Mouse (Mus musculus) lung, adult 2 months (tissue): Measurements from ENCODE around the gene Nagk. TPM values are rescaled to one million over a fixed set of nuclear protein-coding genes. Genes with fewer than 3 reads are reported as not detected.
"Not testable (repeated sequence)": the region's sequence is repeated elsewhere in the genome, so short reads cannot be mapped to it uniquely, and the experiment has no call there.

Experiments
- DNase-seq: peaks from one replicate; pipeline ENCODE4 v3.0.0; 2022
- H3K4me1 ChIP-seq: fragments of 200-500 bp; 2 replicates; pipeline ENCODE4 v1.6.1; 2011; ENCODE audit warnings: low read length; ENCODE audit not compliant: control insufficient read depth, insufficient read depth
- H3K4me3 ChIP-seq: fragments of 200-500 bp; replicated peaks from 2 replicates; pipeline ENCODE3; 2011; ENCODE audit warnings: low read depth, mild to moderate bottlenecking, control low read depth, low read length; ENCODE audit errors: extremely low read depth
- CTCF ChIP-seq: fragments of 200-500 bp; IDR thresholded peaks from 2 replicates; pipeline ENCODE4 v1.5.1; 2011; ENCODE audit warnings: mild to moderate bottlenecking, low read length, control low read depth; ENCODE audit not compliant: insufficient read depth
- POLR2A ChIP-seq: fragments of 200-500 bp; IDR thresholded peaks from 2 replicates; pipeline ENCODE4 v1.6.1; 2011; ENCODE audit warnings: low read depth, mild to moderate bottlenecking, control low read depth, low read length, borderline replicate concordance; ENCODE audit errors: extremely low read depth
- WGBS: fragments of 180-500 bp; shearing (Covaris S2); methylation state at CpG from one replicate; pipeline ENCODE4 v1.1.7; 2018; 5-methylcytosine and 5-hydroxymethylcytosine counted together
- polyA plus RNA-seq: library from polyadenylated mRNA; depleted of rRNA; stranded (reverse); fragments of >200 nt; gene quantifications from 2 replicates; pipeline ENCODE4 v1.2.3, GENCODE M21; 2012

Gene Nagk
- polyA plus RNA-seq, 1 experiment = 27.6 TPM

DNA sequence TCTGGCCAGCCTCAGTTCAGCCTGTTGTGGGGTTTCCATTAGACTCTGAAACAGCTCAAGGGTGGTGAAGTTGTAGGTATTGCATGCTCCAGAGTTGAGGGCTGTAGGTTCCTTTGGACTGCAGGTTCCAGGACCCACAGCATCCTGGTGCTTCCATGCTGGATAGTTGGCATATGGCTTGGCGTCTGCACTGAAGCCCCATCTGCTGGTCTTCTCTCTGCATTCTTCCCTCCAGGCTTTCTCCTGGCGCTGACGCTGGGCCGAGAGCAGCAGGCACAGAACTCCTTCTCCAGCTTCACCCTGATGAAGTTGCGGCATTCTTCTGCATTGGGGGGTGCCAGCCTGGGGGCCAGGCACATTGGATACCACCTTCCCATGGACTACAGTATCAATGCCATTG is 7.3 kb downstream of the Nagk start:
- no peak for DNase-seq
- WGBS = 96% methylated on average over 5 of the region's 5 CpGs
- TF ChIP-seq POLR2A = no peak
- no peak for TF ChIP-seq CTCF
- Histone ChIP-seq H3K4me3 (no peak overlapping the region), H3K4me1 (no peaks in the 10 kb centered on the region)

- no peaks in the 10 kb centered on the region for H3K4me1 ChIP-seq
- no peak overlapping the region for H3K4me3 ChIP-seq
- no peak for DNase-seq
- WGBS = 93% methylated on average over 3 of the region's 3 CpGs
- TF ChIP-seq POLR2A = no peak
- TF ChIP-seq CTCF = no peak
Measured at GRCm38 (mm10) chr6:83802846-83803245, 8.1 kb downstream of the Nagk start.

DNA sequence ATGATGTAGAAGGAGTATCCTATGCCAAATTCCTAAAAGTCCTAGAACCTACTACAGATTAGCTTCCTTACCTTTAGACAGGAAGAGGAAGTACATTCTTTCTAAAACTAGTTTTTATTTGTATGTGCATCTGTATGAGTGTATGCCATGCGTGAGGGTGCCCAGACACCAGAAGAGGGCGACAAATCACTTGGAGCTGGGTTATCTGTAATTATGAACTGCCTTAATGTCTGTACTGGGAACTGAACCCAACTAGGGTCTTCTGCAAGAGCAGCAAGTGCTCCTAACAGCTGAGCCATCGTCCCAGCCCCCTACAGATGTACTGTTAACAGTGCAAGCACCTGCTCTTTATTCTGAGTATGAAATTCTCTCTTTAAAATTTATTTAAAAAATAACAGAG is 21.0 kb downstream of the Nagk start:
- Histone ChIP-seq H3K4me3 (no peak overlapping the region), H3K4me1 (peaks cover 2% of the 10 kb centered on the region)
- TF ChIP-seq POLR2A = no peak
- TF ChIP-seq CTCF = no peak
- 96% methylated on average over 3 of the region's 3 CpGs for WGBS
- no peak for DNase-seq

DNA sequence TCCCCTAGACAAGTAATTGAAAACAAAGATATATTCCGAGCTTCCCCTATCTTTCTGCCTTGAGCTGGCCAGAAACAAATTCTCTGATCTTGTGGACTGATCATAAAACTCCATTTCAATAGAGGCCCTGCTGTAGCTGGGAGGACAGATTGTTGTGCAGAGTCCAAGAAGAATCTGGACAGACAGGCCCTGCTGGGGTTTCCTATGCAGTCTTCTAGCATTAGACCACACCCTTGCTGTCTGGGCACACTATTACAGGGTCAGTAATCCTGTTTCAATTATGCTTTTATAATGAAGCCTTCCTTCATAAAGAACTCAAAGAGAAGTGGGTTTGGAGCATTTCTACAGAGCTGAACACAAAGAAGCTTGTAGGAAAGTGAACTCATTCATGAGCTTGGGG is 24.2 kb downstream of the Nagk start:
- Histone ChIP-seq H3K4me1 (peaks cover 3% of the 10 kb centered on the region), H3K4me3 (no peak overlapping the region)
- TF ChIP-seq CTCF = no peak
- no peak for TF ChIP-seq POLR2A
- DNase-seq = no peak
- WGBS = 69% methylated on average over 1 of the region's 1 CpGs

DNA sequence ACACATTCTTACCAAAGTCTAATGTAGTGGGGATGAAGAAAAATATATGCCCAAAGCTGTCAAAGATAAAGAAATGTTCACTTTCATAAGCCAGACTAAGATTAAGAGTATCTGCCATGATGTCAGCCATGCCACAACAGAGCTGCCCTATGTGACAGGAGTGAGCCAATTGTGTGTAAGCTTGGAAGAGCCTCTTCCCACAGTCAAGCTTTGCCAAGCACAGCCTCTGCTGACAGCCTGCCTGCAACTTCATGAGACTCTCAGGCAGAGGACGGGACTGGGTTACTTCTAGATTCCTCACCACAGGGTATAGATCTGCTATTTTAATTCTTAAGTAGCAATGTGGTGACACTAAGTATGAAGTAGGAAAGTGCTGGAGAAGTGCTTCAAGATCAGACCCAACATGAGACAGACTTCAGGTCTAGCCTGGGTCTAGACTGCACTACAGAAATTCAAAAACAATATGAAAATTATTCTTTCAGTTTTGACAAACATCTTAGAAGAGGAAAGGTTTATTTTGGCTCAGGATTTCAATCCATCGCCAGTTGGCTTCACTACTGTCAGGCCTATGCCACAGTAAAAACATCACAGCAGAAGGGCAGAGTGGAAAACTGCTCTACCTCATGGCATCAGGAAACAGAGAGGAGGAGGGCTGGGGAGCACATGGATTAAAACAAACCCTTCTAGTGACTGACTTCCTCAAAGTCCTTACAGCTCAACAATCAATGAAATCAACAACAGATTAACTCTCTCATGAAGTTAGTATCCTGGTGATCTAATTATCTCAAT is 26.1 kb downstream of the Nagk start:
- 52% methylated on average over 2 of the region's 2 CpGs for WGBS

GRCm38 (mm10) chr6:83821856-83822255 is 27.1 kb downstream of the Nagk start:
- Histone ChIP-seq H3K4me1 (peaks cover 3% of the 10 kb centered on the region), H3K4me3 (no peak overlapping the region)
- 70% methylated on average over 2 of the region's 2 CpGs for WGBS
- DNase-seq = no peak
- TF ChIP-seq CTCF (no peak), POLR2A (no peak)

More for the DNA sequence above, 26.1 kb downstream of the Nagk start:
- DNase-seq = no peak
- Histone ChIP-seq H3K4me3 (no peak overlapping the region), H3K4me1 (peaks cover 3% of the 10 kb centered on the region)
- no peak for TF ChIP-seq POLR2A
- no peak for TF ChIP-seq CTCF

DNA sequence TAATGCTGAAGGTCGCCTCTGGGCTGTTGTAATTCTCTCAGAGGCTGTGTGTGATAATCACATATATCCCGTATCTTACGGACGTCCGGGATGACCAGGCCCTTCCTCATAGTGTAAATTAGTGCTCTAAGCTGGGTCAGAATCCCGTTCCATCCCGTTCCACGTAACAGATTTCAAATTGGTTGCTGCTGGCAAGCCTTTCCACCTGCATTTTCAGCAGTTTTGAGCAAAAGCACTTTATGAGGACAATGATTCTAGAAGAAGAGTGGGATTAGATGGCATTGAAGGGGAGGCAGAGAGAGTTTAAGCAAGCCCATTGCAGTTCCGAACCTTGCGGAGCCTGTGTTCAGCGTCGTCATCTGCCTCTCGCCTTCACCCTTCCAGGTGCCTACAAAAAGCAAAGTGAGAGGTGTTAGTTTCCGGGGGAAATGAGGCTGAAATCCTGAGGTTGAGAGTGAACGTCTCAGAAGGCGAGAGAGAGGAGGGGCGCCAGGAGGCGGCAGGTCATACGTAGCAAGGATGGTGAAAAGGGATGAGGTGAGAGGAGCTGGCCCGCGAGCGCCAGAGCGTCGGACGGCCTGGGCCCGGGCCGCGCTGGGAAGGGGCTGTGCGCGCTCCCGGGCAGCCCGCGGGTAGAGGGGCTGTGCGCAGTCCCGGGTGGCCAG is 36.3 kb downstream of the Nagk start:
- no peaks in the 10 kb centered on the region for H3K4me1 ChIP-seq
- H3K4me3 ChIP-seq = peak overlapping the region; percentile 72
- TF ChIP-seq POLR2A (no peak), CTCF (no peak)
- WGBS = 2% methylated on average over 35 of the region's 35 CpGs
- DNase-seq = no peak

DNA sequence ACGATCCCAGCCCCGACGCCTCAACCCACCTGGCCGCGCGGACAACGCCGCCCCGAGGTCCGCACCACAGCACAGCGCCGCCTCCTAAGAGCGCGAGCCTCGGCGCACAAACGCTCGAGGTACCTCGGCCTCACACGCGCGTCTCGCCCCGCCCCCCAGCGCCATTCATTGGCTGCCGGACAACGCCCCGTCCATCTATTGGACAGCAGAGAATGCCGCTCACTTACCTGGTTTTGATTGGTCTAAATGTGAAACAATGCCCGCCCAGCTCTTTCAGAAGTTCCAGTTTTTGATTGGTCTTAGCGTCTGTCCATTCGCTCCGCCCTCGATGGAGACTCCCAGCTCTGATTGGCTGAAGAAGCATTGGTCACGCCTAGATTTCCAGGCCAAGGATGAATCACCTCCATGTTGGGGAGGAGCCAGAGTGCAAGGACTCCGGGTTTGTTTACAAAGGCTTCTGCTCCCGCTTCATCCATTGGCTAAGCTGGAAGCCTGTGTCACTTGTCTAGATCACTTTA is 36.9 kb downstream of the Nagk start, which contains the start of gene Paip2b:
TSS of gene Paip2b (minus strand) at position 136 of the 518 bp plus-strand sequence.
- TF ChIP-seq CTCF = no peak
- peak; percentile 96 for TF ChIP-seq POLR2A
- H3K4me1 ChIP-seq = no peaks in the 10 kb centered on the region
- peak; percentile 95 for DNase-seq
- WGBS = under 1% methylated on average over 37 of the region's 37 CpGs
- H3K4me3 ChIP-seq = peak within 1 kb of the TSS; percentile 72

DNA sequence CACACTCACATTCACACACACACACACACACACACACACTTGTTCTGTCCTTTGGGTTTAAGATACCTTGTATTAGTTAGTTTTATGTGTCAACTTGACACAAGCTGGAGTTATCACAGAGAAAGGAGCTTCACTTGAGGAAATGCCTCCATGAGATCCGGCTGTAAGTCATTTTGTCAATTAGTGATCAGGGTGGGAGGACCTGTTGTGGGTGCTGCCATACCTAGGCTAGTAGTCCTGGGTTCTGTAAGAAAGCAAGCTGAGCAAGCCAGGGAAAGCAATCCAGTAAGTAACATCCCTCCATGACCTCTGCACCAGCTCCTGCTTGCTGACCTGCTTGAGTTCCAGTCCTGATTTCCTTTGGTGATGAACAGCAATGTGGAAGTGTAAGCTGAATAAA is 37.6 kb downstream of the Nagk start:
- DNase-seq, H3K4me1 ChIP-seq, H3K4me3 ChIP-seq: not testable (repeated sequence)
- WGBS = 57% methylated on average over 1 of the region's 1 CpGs

DNA sequence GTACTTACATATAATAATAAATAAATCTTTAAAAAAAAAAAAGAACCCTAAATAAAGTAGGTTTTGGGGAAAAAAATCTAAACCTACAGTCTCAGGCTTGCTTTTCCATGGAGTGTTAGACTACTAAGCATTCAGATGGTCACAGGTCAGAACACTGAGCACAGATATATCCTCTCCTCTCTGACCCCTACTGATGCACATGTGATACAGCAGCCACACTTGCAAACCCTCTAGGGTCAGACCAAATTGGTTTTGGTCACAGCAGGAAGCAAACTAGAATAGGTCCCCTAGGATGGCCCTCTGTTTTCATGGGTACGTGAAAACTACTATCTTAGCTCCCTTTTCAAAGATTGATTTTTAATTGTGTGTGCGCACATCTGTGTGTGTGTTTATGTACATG is 42.0 kb downstream of the Nagk start:
- no peak for DNase-seq
- Histone ChIP-seq H3K4me3 (no peak overlapping the region), H3K4me1 (no peaks in the 10 kb centered on the region)
- no peak for TF ChIP-seq POLR2A
- 95% methylated on average over 2 of the region's 2 CpGs for WGBS
